Mouse (Mus musculus) CH12.LX (cell line): ENCODE results near the gene Sec22c.

Experiments used
- CHD2 ChIP-seq: IDR thresholded peaks from 2 replicates; pipeline ENCODE4 v1.6.1; 2011; ENCODE audit warnings: low read length, improper control_type of control experiment
- CTCF ChIP-seq, 2 experiments: IDR thresholded peaks in 1 of 2; conservative IDR thresholded peaks in 1 of 2; 2 replicates each; pipeline ENCODE4 v1.5.1; 2011 to 2012; ENCODE audit warnings: low read depth in 2 of 2, low read length in 2 of 2, improper control_type of control experiment in 1 of 2, inconsistent platforms in 1 of 2, mild to moderate bottlenecking in 1 of 2, moderate library complexity in 1 of 2
- E2F4 ChIP-seq: IDR thresholded peaks from 2 replicates; pipeline ENCODE4 v1.6.1; 2011; ENCODE audit warnings: low read depth, low read length, improper control_type of control experiment; ENCODE audit not compliant: insufficient replicate concordance
- GABPA ChIP-seq: IDR thresholded peaks from 2 replicates; pipeline ENCODE4 v1.6.1; 2012; ENCODE audit warnings: low read depth, low read length, improper control_type of control experiment, inconsistent platforms; ENCODE audit not compliant: insufficient replicate concordance
- HCFC1 ChIP-seq: IDR thresholded peaks from 2 replicates; pipeline ENCODE4 v1.6.1; 2012; ENCODE audit warnings: low read depth, mild to moderate bottlenecking, inconsistent platforms, low read length, improper control_type of control experiment
- JUND ChIP-seq: conservative IDR thresholded peaks from 2 replicates; pipeline ENCODE4 v1.6.1; 2011; ENCODE audit warnings: low read depth, low read length, improper control_type of control experiment
- MAX ChIP-seq: IDR thresholded peaks from 2 replicates; pipeline ENCODE4 v1.6.1; 2011; ENCODE audit warnings: low read length, improper control_type of control experiment
- MEF2A ChIP-seq: IDR thresholded peaks from 2 replicates; pipeline ENCODE4 v1.6.1; 2014; ENCODE audit warnings: low read depth, mild to moderate bottlenecking, inconsistent platforms, low read length, improper control_type of control experiment, borderline replicate concordance
- PAX5 ChIP-seq: IDR thresholded peaks from 2 replicates; pipeline ENCODE4 v1.6.1; 2012; ENCODE audit warnings: low read length, inconsistent platforms, mixed read lengths
- POLR2A ChIP-seq: IDR thresholded peaks from 2 replicates; pipeline ENCODE4 v1.6.1; 2011; ENCODE audit warnings: low read depth, mild to moderate bottlenecking, improper control_type of control experiment, low read length
- POLR2AphosphoS2 ChIP-seq: IDR thresholded peaks from 2 replicates; pipeline ENCODE4 v1.6.1; 2011; ENCODE audit warnings: low read depth, low read length, improper control_type of control experiment
- USF2 ChIP-seq: conservative IDR thresholded peaks from 2 replicates; pipeline ENCODE4 v1.6.1; 2011; ENCODE audit warnings: low read depth, low read length, improper control_type of control experiment
- ZC3H11A ChIP-seq: IDR thresholded peaks from 2 replicates; pipeline ENCODE4 v1.6.1; 2012; ENCODE audit warnings: low read depth, mild to moderate bottlenecking, inconsistent platforms, low read length, improper control_type of control experiment
- ZMIZ1 ChIP-seq: IDR thresholded peaks from 2 replicates; pipeline ENCODE4 v1.6.1; 2012; ENCODE audit warnings: low read depth, mild to moderate bottlenecking, inconsistent platforms, low read length, improper control_type of control experiment

DNA sequence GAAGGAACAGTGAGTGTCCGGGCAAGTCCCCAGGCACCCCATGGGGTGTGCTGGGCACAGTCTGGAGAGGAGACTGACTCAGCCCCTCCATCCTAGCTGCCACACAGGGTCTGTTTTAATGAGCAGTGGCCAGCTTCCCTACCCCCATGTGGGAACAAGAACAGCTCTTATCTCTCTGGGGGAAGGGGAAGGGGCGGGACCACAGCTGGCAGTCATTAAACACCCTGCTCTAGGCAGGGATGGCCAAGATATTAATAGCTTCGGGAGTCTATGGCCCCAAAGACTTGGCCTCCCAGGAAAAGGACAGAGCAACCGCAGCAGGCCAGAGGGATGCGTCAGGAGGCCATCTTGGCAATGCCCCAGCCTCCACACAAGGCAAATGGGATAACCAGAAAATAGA, 33.0 kb downstream of the Sec22c start:
- no peak for TF ChIP-seq MAX
- TF ChIP-seq POLR2A, result no peak
- TF ChIP-seq CTCF (conservative IDR thresholded peaks at IDR 0.05 in 1 of 2, IDR thresholded peaks at IDR 0.05 in 1 of 2; ENCODE audit: low read depth in 2 of 2, low read length in 2 of 2), result no peak
- no peak for TF ChIP-seq MEF2A
- TF ChIP-seq ZMIZ1, result no peak
- TF ChIP-seq CHD2, result no peak
- TF ChIP-seq HCFC1, result no peak
- TF ChIP-seq USF2, result no peak
- TF ChIP-seq PAX5, result no peak
- TF ChIP-seq E2F4, result no peak
- no peak for TF ChIP-seq GABPA
- no peak for TF ChIP-seq ZC3H11A
- TF ChIP-seq POLR2AphosphoS2, result no peak
- TF ChIP-seq JUND, result no peak
